Mouse (Mus musculus): ENCODE measurements at regions not wholly inside any gene's neighbourhood (a gene's known extent, or its start where the extent isn't known, plus 50 kb on each side); places are given as distances from the start of the nearest gene placed in this dataset.
"Not testable (repeated sequence)": the region's sequence is repeated elsewhere in the genome, so short reads cannot be mapped to it uniquely, and the experiment has no call there.

- H3K4me1 ChIP-seq (ENCODE audit: control insufficient read depth, insufficient read depth, low read length); H3K36me3 ChIP-seq (ENCODE audit: control insufficient read depth, insufficient read depth, low read length); H3K4me2 ChIP-seq (ENCODE audit: low read depth, low read length); ATAC-seq (ENCODE audit: insufficient read depth, low FRiP score); H3K4me3 ChIP-seq (replicated peaks; ENCODE audit: low read length); H3K27ac ChIP-seq (ENCODE audit: low read length); H3K9ac ChIP-seq (ENCODE audit: low read length); H3K27me3 ChIP-seq (ENCODE audit: control insufficient read depth, insufficient read depth, low read length); H3K9me3 ChIP-seq (replicated peaks; ENCODE audit: control insufficient read depth, low read length): not testable (repeated sequence)
- 76% methylated on average over 3 of the region's 3 CpGs for WGBS
Measured at GRCm38 (mm10) chr16:56323828-56324227, 119.7 kb downstream of the Impg2 start.

- Histone ChIP-seq H3K27me3 (ENCODE audit: control insufficient read depth, insufficient read depth, low read length) (no peaks in the 10 kb centered on the region), H3K9ac (ENCODE audit: low read length) (no peak overlapping the region), H3K4me1 (ENCODE audit: control insufficient read depth, insufficient read depth, low read length) (no peaks in the 10 kb centered on the region), H3K4me3 (replicated peaks; ENCODE audit: low read length) (no peak overlapping the region), H3K9me3 (replicated peaks; ENCODE audit: control insufficient read depth, low read length) (no peaks in the 10 kb centered on the region), H3K4me2 (ENCODE audit: low read depth, low read length) (no peak overlapping the region), H3K27ac (ENCODE audit: low read length) (no peak overlapping the region), H3K36me3 (ENCODE audit: control insufficient read depth, insufficient read depth, low read length) (no peaks in the 10 kb centered on the region)
- ATAC-seq (ENCODE audit: insufficient read depth, low FRiP score), result no peak
Measured at GRCm38 (mm10) chr16:56349415-56349814, 128.3 kb upstream of the Abi3bp start.

- Histone ChIP-seq H3K4me1 (ENCODE audit: control insufficient read depth, insufficient read depth, low read length) (no peaks in the 10 kb centered on the region), H3K4me2 (ENCODE audit: low read depth, low read length) (no peak overlapping the region), H3K9ac (ENCODE audit: low read length) (no peak overlapping the region), H3K27me3 (ENCODE audit: control insufficient read depth, insufficient read depth, low read length) (no peaks in the 10 kb centered on the region), H3K36me3 (ENCODE audit: control insufficient read depth, insufficient read depth, low read length) (no peaks in the 10 kb centered on the region), H3K27ac (ENCODE audit: low read length) (peak overlapping the region; percentile 63; the same call in 1 of the 2 replicates), H3K4me3 (replicated peaks; ENCODE audit: low read length) (no peak overlapping the region), H3K9me3 (replicated peaks; ENCODE audit: control insufficient read depth, low read length) (no peaks in the 10 kb centered on the region)
- peak; percentile 79; the same call in 1 of the 2 replicates for ATAC-seq (ENCODE audit: insufficient read depth, low FRiP score)
- 41% methylated on average over 3 of the region's 3 CpGs for WGBS
Measured at GRCm38 (mm10) chr16:56352888-56353287, 124.8 kb upstream of the Abi3bp start.

GRCm38 (mm10) chr16:56359101-56359500 is 118.6 kb upstream of the Abi3bp start:
- WGBS, result 84% methylated on average over 2 of the region's 2 CpGs
- Histone ChIP-seq H3K9ac (ENCODE audit: low read length) (no peak overlapping the region), H3K27ac (ENCODE audit: low read length) (no peak overlapping the region), H3K4me3 (replicated peaks; ENCODE audit: low read length) (no peak overlapping the region), H3K27me3 (ENCODE audit: control insufficient read depth, insufficient read depth, low read length) (no peaks in the 10 kb centered on the region), H3K36me3 (ENCODE audit: control insufficient read depth, insufficient read depth, low read length) (no peaks in the 10 kb centered on the region), H3K4me1 (ENCODE audit: control insufficient read depth, insufficient read depth, low read length) (no peaks in the 10 kb centered on the region), H3K4me2 (ENCODE audit: low read depth, low read length) (no peak overlapping the region), H3K9me3 (replicated peaks; ENCODE audit: control insufficient read depth, low read length) (no peaks in the 10 kb centered on the region)
- ATAC-seq (ENCODE audit: insufficient read depth, low FRiP score), result no peak

- WGBS, result 21% methylated on average over 1 of the region's 1 CpGs
- Histone ChIP-seq H3K9ac (ENCODE audit: low read length) (no peak overlapping the region), H3K27ac (ENCODE audit: low read length) (no peak overlapping the region), H3K27me3 (ENCODE audit: control insufficient read depth, insufficient read depth, low read length) (no peaks in the 10 kb centered on the region), H3K9me3 (replicated peaks; ENCODE audit: control insufficient read depth, low read length) (0 out of 2 replicates have a peak, but pooled peaks cover 3% of the 10 kb centered on the region), H3K4me3 (replicated peaks; ENCODE audit: low read length) (no peak overlapping the region), H3K4me2 (ENCODE audit: low read depth, low read length) (no peak overlapping the region), H3K36me3 (ENCODE audit: control insufficient read depth, insufficient read depth, low read length) (no peaks in the 10 kb centered on the region), H3K4me1 (ENCODE audit: control insufficient read depth, insufficient read depth, low read length) (no peaks in the 10 kb centered on the region)
- no peak for ATAC-seq (ENCODE audit: insufficient read depth, low FRiP score)
Measured at GRCm38 (mm10) chr16:56360992-56361391, 116.7 kb upstream of the Abi3bp start.

- H3K27ac ChIP-seq (ENCODE audit: low read length), result no peak overlapping the region
- H3K36me3 ChIP-seq (ENCODE audit: control insufficient read depth, insufficient read depth, low read length), result no peaks in the 10 kb centered on the region
- no peaks in the 10 kb centered on the region for H3K9me3 ChIP-seq (replicated peaks; ENCODE audit: control insufficient read depth, low read length)
- H3K4me2 ChIP-seq (ENCODE audit: low read depth, low read length), result no peak overlapping the region
- H3K4me1 ChIP-seq (ENCODE audit: control insufficient read depth, insufficient read depth, low read length), result no peaks in the 10 kb centered on the region
- ATAC-seq (ENCODE audit: insufficient read depth, low FRiP score), result no peak
- H3K27me3 ChIP-seq (ENCODE audit: control insufficient read depth, insufficient read depth, low read length), result no peaks in the 10 kb centered on the region
- no peak overlapping the region for H3K9ac ChIP-seq (ENCODE audit: low read length)
- WGBS, result 71% methylated on average over 2 of the region's 2 CpGs
- no peak overlapping the region for H3K4me3 ChIP-seq (replicated peaks; ENCODE audit: low read length)
Measured at GRCm38 (mm10) chr16:56378356-56378755, 99.3 kb upstream of the Abi3bp start.

GRCm38 (mm10) chr16:56380680-56381079 is 97.0 kb upstream of the Abi3bp start:
- WGBS, result 60% methylated on average over 4 of the region's 4 CpGs
- ATAC-seq (ENCODE audit: insufficient read depth, low FRiP score), result no peak
- H3K4me1 ChIP-seq (ENCODE audit: control insufficient read depth, insufficient read depth, low read length), result no peaks in the 10 kb centered on the region

GRCm38 (mm10) chr16:56386539-56386938 is 91.1 kb upstream of the Abi3bp start:
- Histone ChIP-seq H3K4me2 (ENCODE audit: low read depth, low read length) (no peak overlapping the region), H3K9ac (ENCODE audit: low read length) (no peak overlapping the region), H3K4me1 (ENCODE audit: control insufficient read depth, insufficient read depth, low read length) (no peaks in the 10 kb centered on the region), H3K36me3 (ENCODE audit: control insufficient read depth, insufficient read depth, low read length) (no peaks in the 10 kb centered on the region), H3K4me3 (replicated peaks; ENCODE audit: low read length) (no peak overlapping the region), H3K27ac (ENCODE audit: low read length) (no peak overlapping the region), H3K9me3 (replicated peaks; ENCODE audit: control insufficient read depth, low read length) (no peaks in the 10 kb centered on the region), H3K27me3 (ENCODE audit: control insufficient read depth, insufficient read depth, low read length) (no peaks in the 10 kb centered on the region)
- WGBS, result 75% methylated on average over 4 of the region's 4 CpGs
- no peak for ATAC-seq (ENCODE audit: insufficient read depth, low FRiP score)

More at GRCm38 (mm10) chr16:56380680-56381079, 97.0 kb upstream of the Abi3bp start:
- H3K9me3 ChIP-seq (replicated peaks; ENCODE audit: control insufficient read depth, low read length), result no peaks in the 10 kb centered on the region
- no peak overlapping the region for H3K4me2 ChIP-seq (ENCODE audit: low read depth, low read length)
- no peak overlapping the region for H3K27ac ChIP-seq (ENCODE audit: low read length)
- no peaks in the 10 kb centered on the region for H3K27me3 ChIP-seq (ENCODE audit: control insufficient read depth, insufficient read depth, low read length)
- H3K4me3 ChIP-seq (replicated peaks; ENCODE audit: low read length), result no peak overlapping the region
- no peaks in the 10 kb centered on the region for H3K36me3 ChIP-seq (ENCODE audit: control insufficient read depth, insufficient read depth, low read length)
- no peak overlapping the region for H3K9ac ChIP-seq (ENCODE audit: low read length)

GRCm38 (mm10) chr16:56392843-56393242 is 84.8 kb upstream of the Abi3bp start:
- no peaks in the 10 kb centered on the region for H3K36me3 ChIP-seq (ENCODE audit: control insufficient read depth, insufficient read depth, low read length)
- H3K4me1 ChIP-seq (ENCODE audit: control insufficient read depth, insufficient read depth, low read length), result peaks cover 5% of the 10 kb centered on the region
- no peaks in the 10 kb centered on the region for H3K27me3 ChIP-seq (ENCODE audit: control insufficient read depth, insufficient read depth, low read length)
- WGBS, result 80% methylated on average over 3 of the region's 3 CpGs
- H3K4me2 ChIP-seq (ENCODE audit: low read depth, low read length), result no peak overlapping the region
- no peak overlapping the region for H3K4me3 ChIP-seq (replicated peaks; ENCODE audit: low read length)
- H3K9me3 ChIP-seq (replicated peaks; ENCODE audit: control insufficient read depth, low read length), result no peaks in the 10 kb centered on the region
- no peak for ATAC-seq (ENCODE audit: insufficient read depth, low FRiP score)
- H3K9ac ChIP-seq (ENCODE audit: low read length), result no peak overlapping the region
- H3K27ac ChIP-seq (ENCODE audit: low read length), result no peak overlapping the region

GRCm38 (mm10) chr16:56396586-56396985 is 81.1 kb upstream of the Abi3bp start:
- no peaks in the 10 kb centered on the region for H3K9me3 ChIP-seq (replicated peaks; ENCODE audit: control insufficient read depth, low read length)
- H3K4me2 ChIP-seq (ENCODE audit: low read depth, low read length), result no peak overlapping the region
- no peak overlapping the region for H3K27ac ChIP-seq (ENCODE audit: low read length)
- no peaks in the 10 kb centered on the region for H3K27me3 ChIP-seq (ENCODE audit: control insufficient read depth, insufficient read depth, low read length)
- ATAC-seq (ENCODE audit: insufficient read depth, low FRiP score), result peak; percentile 66
- H3K4me3 ChIP-seq (replicated peaks; ENCODE audit: low read length), result no peak overlapping the region
- H3K9ac ChIP-seq (ENCODE audit: low read length), result no peak overlapping the region
- peaks cover 5% of the 10 kb centered on the region for H3K4me1 ChIP-seq (ENCODE audit: control insufficient read depth, insufficient read depth, low read length)
- 20% methylated on average over 4 of the region's 4 CpGs for WGBS
- no peaks in the 10 kb centered on the region for H3K36me3 ChIP-seq (ENCODE audit: control insufficient read depth, insufficient read depth, low read length)
